Mouse (Mus musculus) bone marrow macrophage, adult 2 months (primary cell): Measurements from ENCODE around the gene Samsn1.

ENCODE experiments used
- CTCF ChIP-seq: IDR thresholded peaks from 2 replicates; pipeline ENCODE4 v1.5.1; 2012; ENCODE audit warnings: low read depth, mild to moderate bottlenecking, low read length, moderate library complexity
- POLR2A ChIP-seq: IDR thresholded peaks from 2 replicates; pipeline ENCODE4 v1.6.1; 2012; ENCODE audit warnings: mild to moderate bottlenecking, low read depth, low read length, borderline replicate concordance

GRCm38 (mm10) chr16:75864673-75865072 is 157.4 kb downstream of the Samsn1 start:
- TF ChIP-seq CTCF (no peak), POLR2A (no peak)
